Mouse (Mus musculus) A20 (cell line): ENCODE results near the gene Dact2.

Experiments used
- DNase-seq: peaks from one replicate; pipeline ENCODE4 v3.0.0-alpha.2; 2011; ENCODE audit warnings: low read depth, low spot score

Gene Dact2

DNA sequence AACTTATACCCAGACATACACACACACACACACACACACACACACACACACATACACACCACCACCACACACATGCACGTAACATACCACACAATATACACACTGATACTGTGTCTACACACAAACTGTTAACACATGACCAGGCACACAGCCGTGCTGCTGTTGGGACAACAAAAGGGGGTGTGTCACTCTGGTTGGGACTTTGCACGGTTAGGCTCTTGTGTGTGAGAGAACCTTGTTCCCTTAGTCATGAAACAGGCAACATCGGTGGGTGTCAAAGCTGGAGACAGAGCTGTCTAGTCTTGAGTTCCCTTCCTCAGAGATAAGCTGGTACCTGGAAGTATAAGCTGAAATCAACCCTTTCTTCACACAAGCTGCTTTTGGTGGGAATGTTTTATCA lies 29.1 kb downstream of the Dact2 start:
- no peak for DNase-seq

DNA sequence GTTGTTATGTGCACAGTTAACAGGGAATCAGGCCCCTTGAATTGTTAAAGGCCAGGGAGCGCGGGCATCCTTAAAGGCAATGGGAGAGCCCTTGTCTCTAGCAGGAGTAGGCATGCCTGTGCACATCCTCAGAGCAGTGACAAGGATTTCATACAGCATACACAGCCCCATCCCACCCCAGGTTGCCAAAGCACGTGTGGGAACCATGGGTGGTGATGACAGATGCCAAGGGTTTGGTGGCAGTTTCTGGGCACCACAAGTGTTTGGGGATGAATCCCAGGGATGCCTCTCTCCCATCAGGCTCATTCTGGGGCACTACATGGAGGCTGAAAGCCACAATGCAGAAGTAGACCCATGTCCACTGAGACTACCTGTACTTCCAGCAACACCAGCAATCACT lies 29.7 kb downstream of the Dact2 start:
- DNase-seq, result no peak

DNA sequence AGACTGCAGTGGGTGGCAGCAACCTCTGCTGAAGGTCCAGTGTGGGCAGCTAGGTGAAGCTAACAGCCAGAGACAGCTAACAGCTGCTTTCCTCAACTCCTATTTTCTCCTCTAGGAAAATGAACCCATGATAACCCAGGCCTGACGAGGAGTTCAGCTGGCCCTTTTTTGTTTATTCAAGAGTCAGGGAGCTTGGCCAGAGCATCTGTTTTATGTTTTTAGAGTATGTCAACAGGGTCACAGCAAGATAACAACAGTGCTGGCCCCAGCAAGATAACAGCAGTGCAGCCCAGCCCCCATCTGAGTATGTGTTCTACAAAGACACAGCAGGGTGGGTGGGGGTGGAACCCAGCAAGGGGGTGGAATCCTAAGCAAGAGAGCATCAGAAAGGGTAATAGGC lies 30.6 kb downstream of the Dact2 start:
- no peak for DNase-seq

- no peak for DNase-seq
Observed at GRCm38 (mm10) chr17:14172731-14173130, 31.4 kb downstream of the Dact2 start.

- no peak for DNase-seq
Observed at GRCm38 (mm10) chr17:14172184-14172583, 31.9 kb downstream of the Dact2 start.

GRCm38 (mm10) chr17:14170961-14171479 lies 33.1 kb downstream of the Dact2 start:
- no peak for DNase-seq

GRCm38 (mm10) chr17:14169431-14169830 lies 34.7 kb downstream of the Dact2 start:
- no peak for DNase-seq

DNA sequence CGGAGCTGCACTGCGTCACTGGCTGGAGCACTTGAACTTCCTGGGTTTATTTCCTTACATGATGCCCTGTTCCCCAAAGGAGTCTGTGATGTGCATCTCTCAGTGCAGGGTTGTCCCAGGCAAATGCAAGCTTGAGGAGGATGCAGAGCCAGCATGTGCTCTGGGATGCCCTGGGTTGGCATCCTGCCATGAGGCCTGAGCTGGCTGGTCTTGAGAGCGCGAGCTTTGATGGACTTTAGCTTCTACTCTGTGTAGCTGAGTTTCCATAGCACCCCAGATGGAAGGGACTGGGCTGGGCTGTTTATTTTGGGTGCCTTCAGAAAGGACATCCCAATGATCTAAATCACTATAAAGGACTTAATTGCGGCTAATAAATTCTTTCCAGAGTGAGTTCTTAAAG lies 36.5 kb downstream of the Dact2 start:
- no peak for DNase-seq

DNA sequence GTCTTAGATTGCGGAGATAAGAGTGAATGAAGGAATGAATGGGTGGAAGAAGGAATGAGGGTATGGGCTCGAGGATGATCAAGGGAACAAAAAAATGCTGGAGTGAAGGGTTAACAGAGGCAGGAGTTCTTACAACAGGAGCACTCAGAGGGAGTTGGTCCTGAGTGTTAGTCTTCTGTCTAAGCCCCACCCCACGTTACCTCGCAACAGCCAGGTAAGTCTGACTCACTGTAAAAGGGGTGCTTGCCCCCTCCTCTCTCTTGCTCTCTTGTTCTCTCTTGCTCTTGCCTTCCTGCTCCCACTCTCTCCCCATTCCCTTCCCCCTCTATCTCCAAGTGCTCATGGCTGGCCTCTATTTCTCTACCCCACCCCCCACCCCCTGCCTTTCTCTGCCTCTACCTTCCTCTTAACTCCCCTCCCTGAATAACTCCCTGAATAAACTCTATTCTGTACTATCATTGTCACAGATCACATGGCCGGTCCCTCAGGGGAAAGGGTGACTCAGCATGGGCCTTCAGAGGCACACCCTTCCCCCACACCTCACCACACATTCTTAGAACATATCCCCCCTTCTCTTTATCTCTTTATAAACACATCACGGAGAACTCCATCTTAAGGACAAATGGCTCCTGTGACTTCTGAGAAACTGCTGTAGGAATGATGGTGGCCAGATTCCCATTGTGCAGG lies 37.2 kb downstream of the Dact2 start:
- no peak for DNase-seq

- DNase-seq, result no peak
Observed at GRCm38 (mm10) chr17:14165934-14166610, 38.0 kb downstream of the Dact2 start.

GRCm38 (mm10) chr17:14165332-14165876 lies 38.7 kb downstream of the Dact2 start:
- DNase-seq, result no peak

DNA sequence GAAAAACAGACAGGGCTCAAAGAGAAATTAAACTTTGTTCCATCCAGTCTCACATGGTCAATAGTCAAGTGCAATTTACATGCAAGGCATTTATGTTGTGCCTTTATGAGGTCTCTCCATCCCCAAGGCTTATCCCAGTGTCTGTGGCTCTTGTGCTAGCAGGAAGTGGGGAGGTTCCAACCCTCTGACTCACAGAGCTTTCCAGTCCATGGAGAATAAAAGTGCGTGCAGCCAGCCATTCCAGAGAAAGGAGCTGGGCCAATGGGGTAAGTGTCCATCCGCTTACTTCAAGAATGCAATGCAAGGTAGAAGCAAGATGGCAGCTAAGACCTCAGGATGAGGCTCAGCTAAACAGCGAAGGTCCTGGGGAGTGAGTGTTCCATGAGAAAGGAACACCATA lies 43.3 kb downstream of the Dact2 start:
- DNase-seq, result no peak

- no peak for DNase-seq
Observed at GRCm38 (mm10) chr17:14157779-14158195, 46.3 kb downstream of the Dact2 start.
